Mouse (Mus musculus): Measurements from ENCODE around the gene Bpifb3.

- TF ChIP-seq POLR2A (IDR thresholded peaks at IDR 0.05; ENCODE audit: low read depth, low read length) (no peak), CTCF (conservative IDR thresholded peaks at IDR 0.05; ENCODE audit: insufficient read depth, insufficient read length, low read depth, low read length) (no peak)
Measured at GRCm38 (mm10) chr2:153900088-153900487, 17.9 kb upstream of the Bpifb3 start, which contains the start of gene Bpifb6.
